Mouse (Mus musculus) hindbrain, embryonic 12.5 days (tissue): ENCODE data around the gene Sebox. TPM values are rescaled to one million over a fixed set of nuclear protein-coding genes. Genes with fewer than 3 reads are reported as not detected.

Experiments
- ATAC-seq: fragments of 200-750 bp; cut with Nextera tagmentation; 2 replicates; pipeline ENCODE4 v1.8.0; 2017; ENCODE audit warnings: moderate TSS enrichment; ENCODE audit not compliant: low FRiP score
- H3K27ac ChIP-seq: fragments of 300-500 bp; sonication (generic); 2 replicates; pipeline ENCODE4 v1.5.1; 2016; ENCODE audit warnings: mild to moderate bottlenecking
- H3K27me3 ChIP-seq: fragments of 300-500 bp; sonication (generic); 2 replicates; pipeline ENCODE4 v1.6.1; 2016; ENCODE audit warnings: mild to moderate bottlenecking
- H3K36me3 ChIP-seq: fragments of 300-500 bp; sonication (generic); 2 replicates; pipeline ENCODE4 v1.6.1; 2016; ENCODE audit warnings: mild to moderate bottlenecking
- H3K4me1 ChIP-seq: fragments of 300-500 bp; sonication (generic); 2 replicates; pipeline ENCODE4 v1.6.1; 2016
- H3K4me2 ChIP-seq: fragments of 300-500 bp; sonication (generic); replicated peaks from 2 replicates; pipeline ENCODE4 v1.6.1; 2016; ENCODE audit warnings: mild to moderate bottlenecking
- H3K4me3 ChIP-seq: fragments of 300-500 bp; sonication (generic); 2 replicates; pipeline ENCODE4 v1.5.1; 2016; ENCODE audit warnings: mild to moderate bottlenecking
- H3K9ac ChIP-seq: fragments of 300-500 bp; sonication (generic); 2 replicates; pipeline ENCODE4 v1.6.1; 2016; ENCODE audit warnings: mild to moderate bottlenecking, moderate library complexity
- H3K9me3 ChIP-seq: fragments of 300-500 bp; sonication (generic); replicated peaks from 2 replicates; pipeline ENCODE4 v1.6.1; 2016; ENCODE audit warnings: mild to moderate bottlenecking
- WGBS: fragments of 180-500 bp; shearing (Covaris S2); methylation state at CpG from one replicate; pipeline ENCODE4 v1.1.7; 2016; 5-methylcytosine and 5-hydroxymethylcytosine counted together
- polyA plus RNA-seq: library from polyadenylated mRNA; unstranded; fragments of >200 nt; fragmentation: Nextera tagmentation; extraction: Ambion mirVana; gene quantifications from 2 replicates; pipeline ENCODE4 v1.2.1, GENCODE M21; 2016

The Sebox gene
- polyA plus RNA-seq, 1 experiment from 2014 or later = not detected

GRCm38 (mm10) chr11:78499543-78499942 lies 3.7 kb upstream of the Sebox start:
- H3K27me3 ChIP-seq = peaks cover 38% of the 10 kb centered on the region
- ATAC-seq = no peak
- H3K4me2 ChIP-seq = no peak overlapping the region
- no peaks in the 10 kb centered on the region for H3K36me3 ChIP-seq
- H3K4me3 ChIP-seq = 0 out of 2 replicates have a peak overlapping the region, but pooled peaks have one; percentile 1
- no peak overlapping the region for H3K27ac ChIP-seq
- H3K4me1 ChIP-seq = peaks cover 26% of the 10 kb centered on the region
- no peaks in the 10 kb centered on the region for H3K9me3 ChIP-seq
- no peak overlapping the region for H3K9ac ChIP-seq
- 50% methylated on average over 16 of the region's 16 CpGs for WGBS

GRCm38 (mm10) chr11:78500623-78501202 lies 2.5 kb upstream of the Sebox start:
- Histone ChIP-seq H3K27me3 (peaks cover 28% of the 10 kb centered on the region), H3K9ac (0 out of 2 replicates have a peak overlapping the region, but pooled peaks have one; percentile 4), H3K4me2 (peak overlapping the region; percentile 3; the same call in 1 of the 2 replicates), H3K4me3 (no peak overlapping the region), H3K36me3 (no peaks in the 10 kb centered on the region), H3K4me1 (peaks cover 20% of the 10 kb centered on the region), H3K27ac (no peak overlapping the region), H3K9me3 (no peaks in the 10 kb centered on the region)
- 78% methylated on average over 9 of the region's 9 CpGs for WGBS
- ATAC-seq = no peak

- H3K36me3 ChIP-seq = peaks cover 6% of the 10 kb centered on the region
- H3K9ac ChIP-seq = no peak overlapping the region
- no peaks in the 10 kb centered on the region for H3K9me3 ChIP-seq
- 76% methylated on average over 20 of the region's 20 CpGs for WGBS
- H3K4me1 ChIP-seq = peaks cover 12% of the 10 kb centered on the region
- no peak overlapping the region for H3K27ac ChIP-seq
- H3K27me3 ChIP-seq = peaks cover 22% of the 10 kb centered on the region
- H3K4me3 ChIP-seq = no peak overlapping the region
- no peak overlapping the region for H3K4me2 ChIP-seq
- ATAC-seq = no peak
Observed at GRCm38 (mm10) chr11:78501529-78501928, 1.7 kb upstream of the Sebox start.

- H3K27ac ChIP-seq = no peak overlapping the region
- no peak for ATAC-seq
- peaks cover 31% of the 10 kb centered on the region for H3K36me3 ChIP-seq
- no peaks in the 10 kb centered on the region for H3K9me3 ChIP-seq
- WGBS = 85% methylated on average over 3 of the region's 3 CpGs
- no peak overlapping the region for H3K4me3 ChIP-seq
- H3K9ac ChIP-seq = no peak overlapping the region
- peaks cover 7% of the 10 kb centered on the region; the same call in 1 of the 2 replicates for H3K27me3 ChIP-seq
- H3K4me1 ChIP-seq = no peaks in the 10 kb centered on the region
- no peak overlapping the region for H3K4me2 ChIP-seq
Observed at GRCm38 (mm10) chr11:78505430-78505829, 2.2 kb downstream of the Sebox start.

- Histone ChIP-seq H3K4me1 (peaks cover 19% of the 10 kb centered on the region), H3K4me2 (no peak overlapping the region), H3K9ac (no peak overlapping the region), H3K27me3 (no peaks in the 10 kb centered on the region), H3K9me3 (no peaks in the 10 kb centered on the region), H3K4me3 (no peak overlapping the region), H3K36me3 (peaks cover 31% of the 10 kb centered on the region), H3K27ac (no peak overlapping the region)
- no peak for ATAC-seq
- WGBS = 84% methylated on average over 5 of the region's 5 CpGs
Observed at GRCm38 (mm10) chr11:78509148-78509547, 5.9 kb downstream of the Sebox start.

GRCm38 (mm10) chr11:78512025-78512957 lies 9.0 kb downstream of the Sebox start, which contains the start of the genes Tmem199 and Poldip2:
TSS of gene Tmem199 (minus strand) at chr11:78512172.
TSS of gene Poldip2 (plus strand) at chr11:78512193.
- peak within 1 kb of the TSS; percentile 85 for H3K4me2 ChIP-seq
- H3K9ac ChIP-seq = peak within 1 kb of the TSS; percentile 94
- H3K4me1 ChIP-seq = peaks cover 19% of the 10 kb centered on the region
- ATAC-seq = peak; percentile 95
- H3K27me3 ChIP-seq = no peaks in the 10 kb centered on the region
- no peaks in the 10 kb centered on the region for H3K9me3 ChIP-seq
- peaks cover 44% of the 10 kb centered on the region for H3K36me3 ChIP-seq
- peak within 1 kb of the TSS; percentile 75 for H3K4me3 ChIP-seq
- peak within 1 kb of the TSS; percentile 81 for H3K27ac ChIP-seq
- WGBS = under 1% methylated on average over 67 of the region's 67 CpGs

GRCm38 (mm10) chr11:78513106-78513790 lies 10.0 kb downstream of the Sebox start:
- no peak for ATAC-seq
- no peaks in the 10 kb centered on the region for H3K9me3 ChIP-seq
- 0 out of 2 replicates have a peak overlapping the region, but pooled peaks have one; percentile 94 for H3K9ac ChIP-seq
- peak overlapping the region; percentile 85 for H3K4me2 ChIP-seq
- no peak overlapping the region for H3K27ac ChIP-seq
- peak overlapping the region; percentile 75 for H3K4me3 ChIP-seq
- H3K4me1 ChIP-seq = peaks cover 19% of the 10 kb centered on the region
- 82% methylated on average over 3 of the region's 3 CpGs for WGBS
- peaks cover 43% of the 10 kb centered on the region for H3K36me3 ChIP-seq
- no peaks in the 10 kb centered on the region for H3K27me3 ChIP-seq

- Histone ChIP-seq H3K27ac (no peak overlapping the region), H3K4me3 (no peak overlapping the region), H3K36me3 (peaks cover 57% of the 10 kb centered on the region), H3K27me3 (no peaks in the 10 kb centered on the region), H3K9ac (no peak overlapping the region), H3K4me1 (peaks cover 19% of the 10 kb centered on the region), H3K9me3 (no peaks in the 10 kb centered on the region), H3K4me2 (no peak overlapping the region)
- no peak for ATAC-seq
- 64% methylated on average over 2 of the region's 2 CpGs for WGBS
Observed at GRCm38 (mm10) chr11:78515549-78516325, 12.5 kb downstream of the Sebox start.

GRCm38 (mm10) chr11:78518931-78519330 lies 15.7 kb downstream of the Sebox start:
- WGBS = 89% methylated on average over 10 of the region's 10 CpGs
- Histone ChIP-seq H3K9ac (no peak overlapping the region), H3K4me3 (no peak overlapping the region), H3K36me3 (peaks cover 89% of the 10 kb centered on the region), H3K27me3 (no peaks in the 10 kb centered on the region), H3K9me3 (no peaks in the 10 kb centered on the region), H3K4me2 (no peak overlapping the region), H3K27ac (no peak overlapping the region), H3K4me1 (no peaks in the 10 kb centered on the region)
- ATAC-seq = no peak

- H3K9me3 ChIP-seq = no peaks in the 10 kb centered on the region
- H3K4me3 ChIP-seq = no peak overlapping the region
- H3K36me3 ChIP-seq = peaks cover 93% of the 10 kb centered on the region
- H3K27ac ChIP-seq = no peak overlapping the region
- no peak for ATAC-seq
- no peak overlapping the region for H3K9ac ChIP-seq
- H3K4me1 ChIP-seq = no peaks in the 10 kb centered on the region
- no peak overlapping the region for H3K4me2 ChIP-seq
- H3K27me3 ChIP-seq = no peaks in the 10 kb centered on the region
- WGBS = 93% methylated on average over 3 of the region's 3 CpGs
Observed at GRCm38 (mm10) chr11:78521880-78522279, 18.6 kb downstream of the Sebox start.

GRCm38 (mm10) chr11:78522481-78522997 lies 19.3 kb downstream of the Sebox start:
- no peaks in the 10 kb centered on the region for H3K4me1 ChIP-seq
- H3K27me3 ChIP-seq = no peaks in the 10 kb centered on the region
- no peak overlapping the region for H3K9ac ChIP-seq
- WGBS = 88% methylated on average over 1 of the region's 1 CpGs
- H3K27ac ChIP-seq = no peak overlapping the region
- H3K36me3 ChIP-seq = peaks cover 98% of the 10 kb centered on the region
- H3K4me3 ChIP-seq = no peak overlapping the region
- no peak for ATAC-seq
- H3K9me3 ChIP-seq = no peaks in the 10 kb centered on the region
- no peak overlapping the region for H3K4me2 ChIP-seq
